Mouse (Mus musculus) heart, postnatal 0 days (tissue): ENCODE measurements at regions not wholly inside any gene's neighbourhood (a gene's known extent, or its start where the extent isn't known, plus 50 kb on each side); places are given as distances from the start of the nearest gene placed in this dataset.

ENCODE experiments used
- CTCF ChIP-seq: IDR thresholded peaks from 2 replicates; pipeline ENCODE4 v1.5.1; 2016; ENCODE audit warnings: antibody characterized with exemption, control low read depth, low read depth
- EP300 ChIP-seq: IDR thresholded peaks from 2 replicates; pipeline ENCODE4 v1.6.1; 2016; ENCODE audit warnings: antibody characterized with exemption, low read depth

DNA sequence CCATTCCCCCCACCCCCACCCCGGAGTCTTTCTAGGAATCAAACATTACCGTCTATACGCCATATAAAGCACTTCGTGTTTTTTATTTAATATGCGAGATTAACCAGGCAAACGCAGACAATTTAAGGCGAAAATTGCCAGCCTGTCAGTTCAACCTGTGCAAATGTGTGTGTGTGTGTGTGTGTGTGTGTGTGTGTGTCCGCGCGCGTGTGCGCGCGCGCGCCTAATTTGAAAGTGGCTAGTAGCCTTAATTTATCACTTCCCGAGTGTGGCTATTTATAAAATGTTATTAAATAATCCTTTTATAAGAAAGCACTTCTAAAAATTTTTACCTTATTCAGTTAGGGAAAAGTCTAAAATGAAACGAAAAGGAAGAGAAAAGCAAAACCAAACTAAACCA, 89.5 kb downstream of the Foxb1 start:
- TF ChIP-seq CTCF (no peak), EP300 (no peak)
